Mouse (Mus musculus): ENCODE results near the gene Vgll4.

Vgll4 gene

GRCm38 (mm10) chr6:114918994-114919393 lies 50.8 kb downstream of the Vgll4 start:
- DNase-seq (ENCODE audit: low spot score in 2 of 2), result no peak

GRCm38 (mm10) chr6:114917770-114918635 lies 51.8 kb downstream of the Vgll4 start:
- DNase-seq (ENCODE audit: low spot score in 2 of 2), result no peak

GRCm38 (mm10) chr6:114917129-114917528 lies 52.7 kb downstream of the Vgll4 start:
- no peak for DNase-seq (ENCODE audit: low spot score in 2 of 2)

GRCm38 (mm10) chr6:114916715-114916992 lies 53.1 kb downstream of the Vgll4 start:
- no peak for DNase-seq (ENCODE audit: low spot score in 2 of 2)

GRCm38 (mm10) chr6:114915915-114916714 lies 53.7 kb downstream of the Vgll4 start:
- DNase-seq (ENCODE audit: low spot score in 2 of 2), result no peak

- DNase-seq (ENCODE audit: low spot score in 2 of 2), result no peak
Measured at GRCm38 (mm10) chr6:114914041-114914716, 55.6 kb downstream of the Vgll4 start.

GRCm38 (mm10) chr6:114913142-114913541 lies 56.7 kb downstream of the Vgll4 start:
- DNase-seq (ENCODE audit: low spot score in 2 of 2), result no peak

- DNase-seq (ENCODE audit: low spot score in 2 of 2), result no peak
Measured at GRCm38 (mm10) chr6:114911540-114911939, 58.3 kb downstream of the Vgll4 start.

- no peak for DNase-seq (ENCODE audit: low spot score in 2 of 2)
Measured at GRCm38 (mm10) chr6:114909801-114910200, 60.0 kb downstream of the Vgll4 start.

- DNase-seq (ENCODE audit: low spot score in 2 of 2), result no peak
Measured at GRCm38 (mm10) chr6:114907459-114907858, 62.3 kb downstream of the Vgll4 start.

GRCm38 (mm10) chr6:114906209-114906608 lies 63.6 kb downstream of the Vgll4 start:
- DNase-seq (ENCODE audit: low spot score in 2 of 2), result no peak

GRCm38 (mm10) chr6:114905253-114906028 lies 64.4 kb downstream of the Vgll4 start:
- DNase-seq (ENCODE audit: low spot score in 2 of 2), result no peak

- DNase-seq (ENCODE audit: low spot score in 2 of 2), result no peak
Measured at GRCm38 (mm10) chr6:114904818-114905217, 65.0 kb downstream of the Vgll4 start.

GRCm38 (mm10) chr6:114904233-114904632 lies 65.6 kb downstream of the Vgll4 start:
- no peak for DNase-seq (ENCODE audit: low spot score in 2 of 2)

GRCm38 (mm10) chr6:114901921-114902320 lies 67.9 kb downstream of the Vgll4 start:
- no peak for DNase-seq (ENCODE audit: low spot score in 2 of 2)

- no peak for DNase-seq (ENCODE audit: low spot score in 2 of 2)
Measured at GRCm38 (mm10) chr6:114901321-114901824, 68.4 kb downstream of the Vgll4 start.

- DNase-seq (ENCODE audit: low spot score in 2 of 2), result no peak
Measured at GRCm38 (mm10) chr6:114900194-114900593, 69.6 kb downstream of the Vgll4 start.

GRCm38 (mm10) chr6:114899652-114900051 lies 70.1 kb downstream of the Vgll4 start:
- no peak for DNase-seq (ENCODE audit: low spot score in 2 of 2)

GRCm38 (mm10) chr6:114898949-114899348 lies 70.8 kb downstream of the Vgll4 start:
- DNase-seq (ENCODE audit: low spot score in 2 of 2), result no peak

GRCm38 (mm10) chr6:114896281-114896680 lies 73.5 kb downstream of the Vgll4 start:
- no peak for DNase-seq (ENCODE audit: low spot score in 2 of 2)

GRCm38 (mm10) chr6:114895191-114895590 lies 74.6 kb downstream of the Vgll4 start:
- no peak for DNase-seq (ENCODE audit: low spot score in 2 of 2)

All from right cerebral cortex, postnatal 36 days (tissue).